In genomic region chrX:106920828-106921619, GRCm38 (mm10) we compare ENCODE assay signal across 9 mouse cellular contexts. TPM values are rescaled to one million over a fixed set of nuclear protein-coding genes. Genes with fewer than 3 reads are reported as not detected.
A peak's percentile ranks its signal among the peaks of the same experiment; 100 is the strongest.
DNase-seq lines count a peak whose midpoint lies in the region; ATAC-seq and TF ChIP-seq lines count a peak whose summit lies in the region.
"Had no signal": no experiment of that assay in that cellular context is flagged by ENCODE, and none has a peak within 500 bp of the region (broad histone marks: within the 10 kb centered on the region; RNA-seq: fewer than 3 reads in every experiment).

No protein-coding gene starts in this region.

- DNase-seq in lung, embryonic 14.5 days, result peak; percentile 15
- no peak for DNase-seq in lung, postnatal 14 days
- DNase-seq in embryonic facial prominence, embryonic 11.5 days (ENCODE audit: low spot score), result peak; percentile 31
- DNase-seq in adrenal gland, postnatal 10 days, result no peak
- no peak for DNase-seq in kidney, postnatal 25 days
- DNase-seq in natural killer cell, adult 2 months (ENCODE audit: low spot score in 2 of 2), result no peak

- H3K9ac ChIP-seq in lung, embryonic 14.5 days, result peak overlapping the region; percentile 56
- H3K9ac ChIP-seq in embryonic facial prominence, embryonic 11.5 days (replicated peaks; ENCODE audit: low read length), result peak overlapping the region; percentile 54
- no peak overlapping the region for H3K9ac ChIP-seq in intestine, postnatal 0 days (ENCODE audit: low read depth, low read length)
- peak overlapping the region; percentile 37; the same call in 1 of the 2 replicates for H3K9ac ChIP-seq in neural tube, embryonic 14.5 days (replicated peaks; ENCODE audit: low read depth, low read length)

- H3K36me3 ChIP-seq in lung, embryonic 14.5 days (ENCODE audit: insufficient read depth), result no peaks in the 10 kb centered on the region
- H3K36me3 ChIP-seq in embryonic facial prominence, embryonic 11.5 days (replicated peaks; ENCODE audit: control insufficient read depth, insufficient read depth, low read depth, low read length), result no peaks in the 10 kb centered on the region
- H3K36me3 ChIP-seq in intestine, postnatal 0 days (ENCODE audit: control insufficient read depth, insufficient read depth), result no peaks in the 10 kb centered on the region
- no peaks in the 10 kb centered on the region for H3K36me3 ChIP-seq in neural tube, embryonic 14.5 days (ENCODE audit: control insufficient read depth, insufficient read depth, low read length)

- no peaks in the 10 kb centered on the region for H3K4me1 ChIP-seq in lung, embryonic 14.5 days (ENCODE audit: insufficient read depth)
- H3K4me1 ChIP-seq in embryonic facial prominence, embryonic 11.5 days (ENCODE audit: control insufficient read depth, insufficient read depth, low read length), result no peaks in the 10 kb centered on the region
- no peaks in the 10 kb centered on the region for H3K4me1 ChIP-seq in intestine, postnatal 0 days (replicated peaks; ENCODE audit: control insufficient read depth, insufficient read depth, low read length)
- H3K4me1 ChIP-seq in neural tube, embryonic 14.5 days (ENCODE audit: control insufficient read depth, insufficient read depth, low read length), result no peaks in the 10 kb centered on the region

- no peaks in the 10 kb centered on the region for H3K27me3 ChIP-seq in lung, embryonic 14.5 days (ENCODE audit: insufficient read depth, low read length)
- H3K27me3 ChIP-seq in embryonic facial prominence, embryonic 11.5 days (ENCODE audit: control insufficient read depth, insufficient read depth, low read length), result no peaks in the 10 kb centered on the region
- H3K27me3 ChIP-seq in intestine, postnatal 0 days (replicated peaks; ENCODE audit: control insufficient read depth, insufficient read depth, low read length), result no peaks in the 10 kb centered on the region
- no peaks in the 10 kb centered on the region for H3K27me3 ChIP-seq in neural tube, embryonic 14.5 days (ENCODE audit: control insufficient read depth, insufficient read depth, low read length)

- TF ChIP-seq CTCF in lung, embryonic 14.5 days (IDR thresholded peaks at IDR 0.05; ENCODE audit: low read depth), result no peak
- TF ChIP-seq CTCF in intestine, postnatal 0 days (IDR thresholded peaks at IDR 0.05; ENCODE audit: low read depth), result no peak

- WGBS in lung, embryonic 14.5 days, result 6% methylated on average over 9 of the region's 9 CpGs
- WGBS in embryonic facial prominence, embryonic 11.5 days, result 13% methylated on average over 9 of the region's 9 CpGs
- 20% methylated on average over 9 of the region's 9 CpGs for WGBS in intestine, postnatal 0 days
- 18% methylated on average over 9 of the region's 9 CpGs for WGBS in neural tube, embryonic 14.5 days

- ATAC-seq in lung, embryonic 14.5 days (ENCODE audit: insufficient read depth), result no peak
- no peak for ATAC-seq in embryonic facial prominence, embryonic 11.5 days (replicated peaks; ENCODE audit: insufficient number of reproducible peaks, low FRiP score, low TSS enrichment, low read depth)
- ATAC-seq in intestine, postnatal 0 days, result no peak
- no peak for ATAC-seq in neural tube, embryonic 14.5 days (ENCODE audit: low read depth)

- H3K27ac ChIP-seq in lung, embryonic 14.5 days (ENCODE audit: low read depth), result peak overlapping the region; percentile 52
- H3K27ac ChIP-seq in embryonic facial prominence, embryonic 11.5 days (replicated peaks; ENCODE audit: low read depth, low read length), result no peak overlapping the region
- no peak overlapping the region for H3K27ac ChIP-seq in intestine, postnatal 0 days (ENCODE audit: low read depth, low read length)
- H3K27ac ChIP-seq in neural tube, embryonic 14.5 days (ENCODE audit: low read depth, low read length), result peak overlapping the region; percentile 40; the same call in 1 of the 2 replicates

- H3K4me3 ChIP-seq in lung, embryonic 14.5 days (ENCODE audit: low read depth, low read length), result peak overlapping the region; percentile 32
- peak overlapping the region; percentile 41 for H3K4me3 ChIP-seq in embryonic facial prominence, embryonic 11.5 days (ENCODE audit: low read depth, low read length)
- H3K4me3 ChIP-seq in intestine, postnatal 0 days (ENCODE audit: low read depth, low read length), result peak overlapping the region; percentile 38
- peak overlapping the region; percentile 38 for H3K4me3 ChIP-seq in neural tube, embryonic 14.5 days (ENCODE audit: low read depth, low read length)

- H3K4me2 ChIP-seq in lung, embryonic 14.5 days, result peak overlapping the region; percentile 50
- H3K4me2 ChIP-seq in embryonic facial prominence, embryonic 11.5 days (ENCODE audit: low read depth, low read length), result peak overlapping the region; percentile 27; the same call in 1 of the 2 replicates
- peak overlapping the region; percentile 50; the same call in 1 of the 2 replicates for H3K4me2 ChIP-seq in intestine, postnatal 0 days (replicated peaks; ENCODE audit: low read depth)
- peak overlapping the region; percentile 41 for H3K4me2 ChIP-seq in neural tube, embryonic 14.5 days (ENCODE audit: low read depth, low read length)

- H3K9me3 ChIP-seq in lung, embryonic 14.5 days (ENCODE audit: low read depth, low read length), result no peaks in the 10 kb centered on the region
- H3K9me3 ChIP-seq in embryonic facial prominence, embryonic 11.5 days (replicated peaks; ENCODE audit: control insufficient read depth, low read length), result no peaks in the 10 kb centered on the region
- no peaks in the 10 kb centered on the region for H3K9me3 ChIP-seq in intestine, postnatal 0 days (ENCODE audit: control insufficient read depth)
- no peaks in the 10 kb centered on the region for H3K9me3 ChIP-seq in neural tube, embryonic 14.5 days (ENCODE audit: control insufficient read depth, low read length)

RNA-seq across cellular contexts. Expression of gene Lpar4, which starts 0.6 kb away (rescaled TPM):
- polyA plus RNA-seq in lung, embryonic 14.5 days (2014; fragmentation: Nextera tagmentation; extraction: Ambion mirVana), result 19.1 and 19.3 TPM in 2 replicates
- polyA plus RNA-seq in embryonic facial prominence, embryonic 11.5 days (2014; fragmentation: Nextera tagmentation; extraction: Ambion mirVana), result 27.0 and 29.4 TPM in 2 replicates
- polyA plus RNA-seq in intestine, postnatal 0 days (2015; fragmentation: Nextera tagmentation; extraction: Ambion mirVana), result 4.5 and 4.6 TPM in 2 replicates
- 6.1 and 10.4 TPM in 2 replicates for polyA plus RNA-seq in neural tube, embryonic 14.5 days (2014; fragmentation: Nextera tagmentation; extraction: Ambion mirVana)
- total RNA-seq in adrenal gland, postnatal 10 days (2021), result 1 to 10 TPM; 6.2 to 6.8 TPM
- total RNA-seq: neutrophil, adult 5-6 weeks had no signal

Comparison
In these comparisons a context has a peak if more than half of its experiments do, and no peak if none do; other contexts are left out.
1. DNase-seq: peak in lung, embryonic 14.5 days (single experiment) and embryonic facial prominence, embryonic 11.5 days (single experiment); none in lung, postnatal 14 days (single experiment), adrenal gland, postnatal 10 days (single experiment), kidney, postnatal 25 days (0 of 2) and natural killer cell, adult 2 months (0 of 2).
2. H3K27ac ChIP-seq: peak in lung, embryonic 14.5 days (single experiment) and neural tube, embryonic 14.5 days (single experiment); none in embryonic facial prominence, embryonic 11.5 days (single experiment) and intestine, postnatal 0 days (single experiment).
3. Peak in every context shown above with its lines, with median percentiles within 50 percentile points of each other: H3K4me2 ChIP-seq and H3K4me3 ChIP-seq.